Mouse (Mus musculus): Measurements from ENCODE around the gene Prdx5. TPM values are rescaled to one million over a fixed set of nuclear protein-coding genes. Genes with fewer than 3 reads are reported as not detected.

The Prdx5 gene
- total and polyA plus RNA-seq, 2 experiments from 2014 or later, result 344 to 623 TPM

DNA sequence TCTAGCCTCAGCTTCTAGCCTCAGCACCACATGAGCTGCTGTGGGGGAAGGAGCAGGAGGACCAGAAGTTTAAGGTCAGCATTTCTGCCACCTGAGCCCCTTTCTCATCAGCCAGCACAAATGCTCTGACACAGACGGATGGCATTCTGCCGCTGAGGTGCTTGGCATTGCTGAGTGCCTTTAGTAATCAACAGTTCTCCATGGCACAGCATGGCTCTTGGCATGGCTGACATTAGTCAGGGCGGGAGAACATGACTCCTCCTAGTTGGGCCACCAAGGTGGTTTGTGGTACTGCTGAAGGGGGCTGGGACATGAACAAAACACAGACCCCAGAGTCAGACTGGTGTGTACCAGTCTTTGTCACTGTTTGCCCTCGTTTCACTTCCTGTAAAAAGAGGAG is 38.3 kb upstream of the Prdx5 start:
- H3K36me3 ChIP-seq (replicated peaks; ENCODE audit: control insufficient read depth, insufficient read depth, low read length), result 0 out of 2 replicates have a peak, but pooled peaks cover 4% of the 10 kb centered on the region
- H3K9ac ChIP-seq (replicated peaks; ENCODE audit: low read depth, low read length), result no peak overlapping the region
- H3K9me3 ChIP-seq (replicated peaks; ENCODE audit: control insufficient read depth, low read length), result no peaks in the 10 kb centered on the region
- ATAC-seq (ENCODE audit: insufficient read depth, low read depth) (no peak), DNase-seq (ENCODE audit: low spot score) (no peak)
- no peak overlapping the region for H3K4me3 ChIP-seq (ENCODE audit: low read depth, low read length)
- H3K27me3 ChIP-seq (ENCODE audit: control insufficient read depth, insufficient read depth, low read length), result no peaks in the 10 kb centered on the region
- H3K4me1 ChIP-seq (ENCODE audit: control insufficient read depth, insufficient read depth), result peaks cover 12% of the 10 kb centered on the region
- no peak overlapping the region for H3K4me2 ChIP-seq (ENCODE audit: low read depth, low read length)
- no peak for TF ChIP-seq EP300 (IDR thresholded peaks at IDR 0.05; ENCODE audit: low read depth)
- TF ChIP-seq CTCF (IDR thresholded peaks at IDR 0.05; ENCODE audit: low read depth), result no peak
- no peak overlapping the region for H3K27ac ChIP-seq (ENCODE audit: low read depth)
- WGBS, result 83% methylated on average over 4 of the region's 4 CpGs

DNA sequence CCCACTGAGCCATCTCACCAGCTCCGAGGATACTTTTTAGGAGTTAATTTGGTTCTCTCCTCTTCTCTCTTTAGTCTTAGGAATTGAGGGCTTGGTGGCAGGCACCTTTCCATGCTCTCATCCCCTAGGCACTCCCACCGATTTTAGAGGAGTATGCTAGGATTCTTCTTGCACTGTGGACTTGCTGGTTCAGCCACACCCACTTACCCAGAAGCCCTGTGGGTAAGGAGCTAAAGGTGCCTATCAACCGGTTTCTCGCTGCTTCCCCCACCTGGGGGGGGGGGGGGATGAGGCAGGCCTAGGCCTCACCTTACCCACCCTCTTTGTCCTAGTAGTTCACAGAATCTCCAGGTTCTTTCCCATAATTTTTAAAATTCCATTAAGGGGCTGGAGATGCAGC is 37.8 kb upstream of the Prdx5 start:
- H3K4me2 ChIP-seq (ENCODE audit: low read depth, low read length), result no peak overlapping the region
- H3K9ac ChIP-seq (replicated peaks; ENCODE audit: low read depth, low read length), result no peak overlapping the region
- no peak for TF ChIP-seq EP300 (IDR thresholded peaks at IDR 0.05; ENCODE audit: low read depth)
- TF ChIP-seq CTCF (IDR thresholded peaks at IDR 0.05; ENCODE audit: low read depth), result no peak
- 53% methylated on average over 4 of the region's 4 CpGs for WGBS
- H3K27ac ChIP-seq (ENCODE audit: low read depth), result no peak overlapping the region
- H3K9me3 ChIP-seq (replicated peaks; ENCODE audit: control insufficient read depth, low read length), result no peaks in the 10 kb centered on the region
- ATAC-seq (ENCODE audit: insufficient read depth, low read depth), result no peak
- H3K4me3 ChIP-seq (ENCODE audit: low read depth, low read length), result no peak overlapping the region
- H3K4me1 ChIP-seq (ENCODE audit: control insufficient read depth, insufficient read depth), result peaks cover 12% of the 10 kb centered on the region
- 0 out of 2 replicates have a peak, but pooled peaks cover 4% of the 10 kb centered on the region for H3K36me3 ChIP-seq (replicated peaks; ENCODE audit: control insufficient read depth, insufficient read depth, low read length)
- no peak for DNase-seq (ENCODE audit: low spot score)
- H3K27me3 ChIP-seq (ENCODE audit: control insufficient read depth, insufficient read depth, low read length), result no peaks in the 10 kb centered on the region

DNA sequence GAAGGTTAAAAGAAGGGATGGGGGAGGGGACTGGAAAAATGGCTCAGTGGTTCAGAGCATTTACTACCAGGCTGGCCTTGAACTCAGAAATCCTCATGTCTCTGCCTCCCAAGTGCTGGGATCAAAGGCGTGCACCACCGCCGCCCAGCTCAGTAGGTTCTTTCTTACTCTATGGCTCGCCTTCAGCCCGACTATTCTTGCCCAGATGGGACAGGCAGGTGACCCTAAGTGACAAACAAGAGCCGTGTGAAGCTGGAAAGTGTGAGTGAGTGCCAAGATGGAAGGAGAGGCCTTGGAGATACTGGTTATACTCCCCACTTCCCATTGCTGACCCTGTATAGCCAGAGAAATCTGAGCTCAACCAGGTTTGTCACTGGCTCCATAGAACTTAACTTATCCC is 33.8 kb upstream of the Prdx5 start:
- TF ChIP-seq CTCF (IDR thresholded peaks at IDR 0.05; ENCODE audit: low read depth) (no peak), EP300 (IDR thresholded peaks at IDR 0.05; ENCODE audit: low read depth) (no peak)
- Histone ChIP-seq H3K4me2 (ENCODE audit: low read depth, low read length) (no peak overlapping the region), H3K4me3 (ENCODE audit: low read depth, low read length) (no peak overlapping the region), H3K4me1 (ENCODE audit: control insufficient read depth, insufficient read depth) (peaks cover 19% of the 10 kb centered on the region), H3K36me3 (replicated peaks; ENCODE audit: control insufficient read depth, insufficient read depth, low read length) (0 out of 2 replicates have a peak, but pooled peaks cover 4% of the 10 kb centered on the region), H3K27me3 (ENCODE audit: control insufficient read depth, insufficient read depth, low read length) (no peaks in the 10 kb centered on the region), H3K9me3 (replicated peaks; ENCODE audit: control insufficient read depth, low read length) (no peaks in the 10 kb centered on the region), H3K27ac (ENCODE audit: low read depth) (no peak overlapping the region), H3K9ac (replicated peaks; ENCODE audit: low read depth, low read length) (no peak overlapping the region)
- 90% methylated on average over 6 of the region's 6 CpGs for WGBS
- ATAC-seq (ENCODE audit: insufficient read depth, low read depth) (no peak), DNase-seq (ENCODE audit: low spot score) (no peak)

GRCm38 (mm10) chr19:6942764-6943163 is 32.9 kb upstream of the Prdx5 start:
- Histone ChIP-seq H3K4me2 (ENCODE audit: low read depth, low read length) (peak overlapping the region; percentile 87), H3K4me3 (ENCODE audit: low read depth, low read length) (peak overlapping the region; percentile 72), H3K4me1 (ENCODE audit: control insufficient read depth, insufficient read depth) (peaks cover 19% of the 10 kb centered on the region), H3K9me3 (replicated peaks; ENCODE audit: control insufficient read depth, low read length) (no peaks in the 10 kb centered on the region), H3K9ac (replicated peaks; ENCODE audit: low read depth, low read length) (peak overlapping the region; percentile 61), H3K27me3 (ENCODE audit: control insufficient read depth, insufficient read depth, low read length) (no peaks in the 10 kb centered on the region), H3K36me3 (replicated peaks; ENCODE audit: control insufficient read depth, insufficient read depth, low read length) (0 out of 2 replicates have a peak, but pooled peaks cover 4% of the 10 kb centered on the region), H3K27ac (ENCODE audit: low read depth) (peak overlapping the region; percentile 84)
- TF ChIP-seq EP300 (IDR thresholded peaks at IDR 0.05; ENCODE audit: low read depth), result no peak
- TF ChIP-seq CTCF (IDR thresholded peaks at IDR 0.05; ENCODE audit: low read depth), result no peak
- DNase-seq (ENCODE audit: low spot score) (no peak), ATAC-seq (ENCODE audit: insufficient read depth, low read depth) (no peak)
- WGBS, result 26% methylated on average over 5 of the region's 5 CpGs

GRCm38 (mm10) chr19:6942249-6942691 is 32.4 kb upstream of the Prdx5 start, which contains the start of gene Gpr137:
TSS of gene Gpr137 (minus strand) at chr19:6942480.
- H3K27me3 ChIP-seq (ENCODE audit: control insufficient read depth, insufficient read depth, low read length), result no peaks in the 10 kb centered on the region

More at GRCm38 (mm10) chr19:6942249-6942691, 32.4 kb upstream of the Prdx5 start, which contains the start of gene Gpr137:
- TF ChIP-seq CTCF (IDR thresholded peaks at IDR 0.05; ENCODE audit: low read depth) (no peak), EP300 (IDR thresholded peaks at IDR 0.05; ENCODE audit: low read depth) (no peak)
- ATAC-seq (ENCODE audit: insufficient read depth, low read depth) (peak; percentile 90), DNase-seq (ENCODE audit: low spot score) (peak; percentile 92)
- Histone ChIP-seq H3K9me3 (replicated peaks; ENCODE audit: control insufficient read depth, low read length) (no peaks in the 10 kb centered on the region), H3K4me2 (ENCODE audit: low read depth, low read length) (peak within 1 kb of the TSS; percentile 87), H3K4me3 (ENCODE audit: low read depth, low read length) (peak within 1 kb of the TSS; percentile 72), H3K36me3 (replicated peaks; ENCODE audit: control insufficient read depth, insufficient read depth, low read length) (0 out of 2 replicates have a peak, but pooled peaks cover 4% of the 10 kb centered on the region), H3K4me1 (ENCODE audit: control insufficient read depth, insufficient read depth) (peaks cover 19% of the 10 kb centered on the region), H3K9ac (replicated peaks; ENCODE audit: low read depth, low read length) (peak within 1 kb of the TSS; percentile 61), H3K27ac (ENCODE audit: low read depth) (peak within 1 kb of the TSS; percentile 84)
- WGBS, result under 1% methylated on average over 27 of the region's 27 CpGs
